Mouse (Mus musculus) gastrocnemius, postnatal 14 days (tissue): ENCODE data around the gene Cd44. TPM values are rescaled to one million over a fixed set of nuclear protein-coding genes. Genes with fewer than 3 reads are reported as not detected.

Experiments used
- DNase-seq: peaks from one replicate; pipeline ENCODE4 v3.0.0; 2021; ENCODE audit warnings: mixed read lengths
- intact Hi-C: fragments of 180-260 bp; cut with DNase I; formaldehyde crosslinking; loops from one replicate; pipeline ENCODE4 v1.15.1; 2025; ENCODE audit warnings: low total_unique reads
- total RNA-seq, 2 experiments: library from RNA; stranded (reverse); gene quantifications; 2 replicates each; pipeline ENCODE4 v1.2.3; 2021

Cd44 gene
- total RNA-seq, 2 experiments from 2014 or later: 15.5 to 21.1 TPM

- no peak for DNase-seq
- intact Hi-C loops: no loop called here
Observed at GRCm38 (mm10) chr2:102878513-102878912, 23.0 kb downstream of the Cd44 start.

GRCm38 (mm10) chr2:102877463-102877862 lies 24.0 kb downstream of the Cd44 start:
- intact Hi-C loops: no loop called here
- DNase-seq: no peak

GRCm38 (mm10) chr2:102876141-102876540 lies 25.3 kb downstream of the Cd44 start:
- DNase-seq: no peak
- intact Hi-C loops: no loop called here

- DNase-seq: no peak
Observed at GRCm38 (mm10) chr2:102873848-102874247, 27.6 kb downstream of the Cd44 start.

GRCm38 (mm10) chr2:102873194-102873593 lies 28.3 kb downstream of the Cd44 start:
- intact Hi-C loops: no loop called here
- DNase-seq: no peak

More at GRCm38 (mm10) chr2:102873848-102874247, 27.6 kb downstream of the Cd44 start:
- intact Hi-C loops: no loop called here

- intact Hi-C loops: no loop called here
Observed at GRCm38 (mm10) chr2:102872436-102872835, 29.0 kb downstream of the Cd44 start.

GRCm38 (mm10) chr2:102868444-102868843 lies 33.0 kb downstream of the Cd44 start:
- intact Hi-C loops: no loop called here
- no peak for DNase-seq

More at GRCm38 (mm10) chr2:102872436-102872835, 29.0 kb downstream of the Cd44 start:
- DNase-seq: no peak

- intact Hi-C loops: no loop called here
- no peak for DNase-seq
Observed at GRCm38 (mm10) chr2:102867396-102868088, 33.9 kb downstream of the Cd44 start.

GRCm38 (mm10) chr2:102866594-102866993 lies 34.9 kb downstream of the Cd44 start:
- intact Hi-C loops: no loop called here
- DNase-seq: no peak

- DNase-seq: no peak
Observed at GRCm38 (mm10) chr2:102865354-102865752, 36.1 kb downstream of the Cd44 start.

GRCm38 (mm10) chr2:102864695-102865353 lies 36.6 kb downstream of the Cd44 start:
- intact Hi-C loops: no loop called here
- DNase-seq: no peak

More at GRCm38 (mm10) chr2:102865354-102865752, 36.1 kb downstream of the Cd44 start:
- intact Hi-C loops: no loop called here

- DNase-seq: no peak
- intact Hi-C loops: no loop called here
Observed at GRCm38 (mm10) chr2:102864036-102864435, 37.4 kb downstream of the Cd44 start.

- no peak for DNase-seq
- intact Hi-C loops: no loop called here
Observed at GRCm38 (mm10) chr2:102863583-102863982, 37.9 kb downstream of the Cd44 start.

- intact Hi-C loops: no loop called here
- no peak for DNase-seq
Observed at GRCm38 (mm10) chr2:102862706-102863105, 38.8 kb downstream of the Cd44 start.

GRCm38 (mm10) chr2:102858271-102858670 lies 43.2 kb downstream of the Cd44 start:
- DNase-seq: no peak
- intact Hi-C loops: no loop called here

- intact Hi-C loops: no loop called here
- no peak for DNase-seq
Observed at GRCm38 (mm10) chr2:102853297-102853696, 48.2 kb downstream of the Cd44 start.

GRCm38 (mm10) chr2:102851936-102852477 lies 49.5 kb downstream of the Cd44 start:
- intact Hi-C loops: no loop called here
- no peak for DNase-seq

GRCm38 (mm10) chr2:102850026-102850425 lies 51.4 kb downstream of the Cd44 start:
- intact Hi-C loops: no loop called here
- DNase-seq: no peak

- intact Hi-C loops: no loop called here
Observed at GRCm38 (mm10) chr2:102848811-102849433, 52.5 kb downstream of the Cd44 start.

GRCm38 (mm10) chr2:102841231-102841630 lies 60.2 kb downstream of the Cd44 start:
- DNase-seq: no peak
- intact Hi-C loops: no loop called here

More at GRCm38 (mm10) chr2:102848811-102849433, 52.5 kb downstream of the Cd44 start:
- no peak for DNase-seq
